Mouse (Mus musculus): ENCODE data around the gene Car14. TPM values are rescaled to one million over a fixed set of nuclear protein-coding genes. Genes with fewer than 3 reads are reported as not detected.
"Not testable (repeated sequence)": the region's sequence is repeated elsewhere in the genome, so short reads cannot be mapped to it uniquely, and the experiment has no call there.

Gene Car14
- total RNA-seq, 2 experiments from 2014 or later: not detected

GRCm38 (mm10) chr3:95928261-95928657 is 23.8 kb upstream of the Car14 start:
- ATAC-seq (replicated peaks; ENCODE audit: poor library complexity, severe bottlenecking): no peak

GRCm38 (mm10) chr3:95925087-95925486 is 20.6 kb upstream of the Car14 start:
- ATAC-seq (replicated peaks; ENCODE audit: poor library complexity, severe bottlenecking): 0 out of 2 replicates have a peak, but pooled peaks have one; percentile 2

- ATAC-seq (replicated peaks; ENCODE audit: poor library complexity, severe bottlenecking): no peak
Observed at GRCm38 (mm10) chr3:95924185-95924584, 19.7 kb upstream of the Car14 start.

- ATAC-seq (replicated peaks; ENCODE audit: poor library complexity, severe bottlenecking): not testable (repeated sequence)
Observed at GRCm38 (mm10) chr3:95923429-95923828, 18.9 kb upstream of the Car14 start.

- not testable (repeated sequence) for ATAC-seq (replicated peaks; ENCODE audit: poor library complexity, severe bottlenecking)
Observed at GRCm38 (mm10) chr3:95920532-95920931, 16.0 kb upstream of the Car14 start.

- peak; percentile 74 for ATAC-seq (replicated peaks; ENCODE audit: poor library complexity, severe bottlenecking)
Observed at GRCm38 (mm10) chr3:95916760-95917159, 12.3 kb upstream of the Car14 start.

- ATAC-seq (replicated peaks; ENCODE audit: poor library complexity, severe bottlenecking): no peak
Observed at GRCm38 (mm10) chr3:95914706-95915105, 10.2 kb upstream of the Car14 start.

- no peak for ATAC-seq (replicated peaks; ENCODE audit: poor library complexity, severe bottlenecking)
Observed at GRCm38 (mm10) chr3:95907613-95908012, 3.1 kb upstream of the Car14 start.

GRCm38 (mm10) chr3:95906860-95907259 is 2.4 kb upstream of the Car14 start:
- ATAC-seq (replicated peaks; ENCODE audit: poor library complexity, severe bottlenecking): 0 out of 2 replicates have a peak, but pooled peaks have one; percentile 50

GRCm38 (mm10) chr3:95905940-95906492 is 1.5 kb upstream of the Car14 start:
- ATAC-seq (replicated peaks; ENCODE audit: poor library complexity, severe bottlenecking): peak; percentile 52

- ATAC-seq (replicated peaks; ENCODE audit: poor library complexity, severe bottlenecking): peak; percentile 22; the same call in 1 of the 2 replicates
Observed at GRCm38 (mm10) chr3:95905146-95905939, 852 bp upstream of the Car14 start.

- ATAC-seq (replicated peaks; ENCODE audit: poor library complexity, severe bottlenecking): no peak
Observed at GRCm38 (mm10) chr3:95903753-95904502, 563 bp downstream of the Car14 start.

GRCm38 (mm10) chr3:95902643-95903042 is 1.8 kb downstream of the Car14 start:
- ATAC-seq (replicated peaks; ENCODE audit: poor library complexity, severe bottlenecking): no peak

GRCm38 (mm10) chr3:95902373-95902625 is 2.2 kb downstream of the Car14 start:
- ATAC-seq (replicated peaks; ENCODE audit: poor library complexity, severe bottlenecking): no peak

- no peak for ATAC-seq (replicated peaks; ENCODE audit: poor library complexity, severe bottlenecking)
Observed at GRCm38 (mm10) chr3:95901616-95902372, 2.7 kb downstream of the Car14 start.

GRCm38 (mm10) chr3:95899800-95900524 is 4.5 kb downstream of the Car14 start:
- ATAC-seq (replicated peaks; ENCODE audit: poor library complexity, severe bottlenecking): no peak

GRCm38 (mm10) chr3:95895501-95895900 is 9.0 kb downstream of the Car14 start:
- not testable (repeated sequence) for ATAC-seq (replicated peaks; ENCODE audit: poor library complexity, severe bottlenecking)

- no peak for ATAC-seq (replicated peaks; ENCODE audit: poor library complexity, severe bottlenecking)
Observed at GRCm38 (mm10) chr3:95894317-95895160, 10.0 kb downstream of the Car14 start.
